17 mouse cellular contexts compared by ENCODE assay signal in the genomic region with DNA sequence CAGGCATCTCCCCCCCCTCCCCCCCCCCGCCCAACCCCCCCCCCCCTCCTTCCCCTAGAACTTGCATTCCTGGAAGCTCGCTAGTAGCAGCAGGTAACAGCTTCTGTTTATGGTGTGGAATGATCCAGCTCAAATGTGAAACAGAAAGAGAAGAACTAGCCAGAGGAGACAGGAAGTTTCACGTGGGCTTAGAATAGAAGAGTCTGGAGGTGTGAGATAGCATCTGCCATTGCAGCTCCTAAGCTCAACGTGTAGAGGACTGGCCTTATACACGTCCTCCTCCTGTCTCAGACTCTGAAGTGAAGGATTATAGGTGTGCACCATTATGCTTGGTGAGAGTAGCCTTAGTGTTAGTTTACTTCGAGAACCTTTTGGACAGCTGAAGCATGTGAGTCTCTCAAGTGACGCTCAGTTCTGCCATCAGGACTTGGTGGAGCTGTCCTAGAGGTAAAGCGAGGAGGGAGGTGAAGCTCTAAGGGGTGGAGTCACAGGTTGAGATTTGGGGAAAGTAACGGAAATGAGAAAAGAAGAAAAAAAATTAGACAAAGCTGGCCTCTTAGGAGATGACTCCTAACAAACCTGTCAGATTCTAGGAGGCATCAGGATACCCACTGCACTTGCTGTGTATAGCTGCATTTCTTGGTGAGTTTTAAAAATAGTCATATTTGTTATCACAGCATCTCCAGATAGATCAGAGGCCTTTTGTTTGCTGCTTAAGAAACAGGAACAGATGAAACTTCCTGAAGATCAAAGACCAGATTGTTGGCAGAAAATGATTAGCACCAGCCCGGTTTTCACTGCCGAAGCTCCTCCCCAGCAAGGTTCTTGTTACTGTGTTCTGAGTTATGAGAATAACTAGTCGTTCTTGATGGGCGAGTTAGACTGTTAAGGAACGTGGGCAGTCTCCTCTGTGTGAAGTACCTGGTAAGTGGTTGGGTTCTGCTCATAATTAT. TPM values are rescaled to one million over a fixed set of nuclear protein-coding genes. Genes with fewer than 3 reads are reported as not detected.
DNase-seq lines count a peak whose midpoint lies in the region; ATAC-seq and TF ChIP-seq lines count a peak whose summit lies in the region.
"Had no signal": no experiment of that assay in that cellular context is flagged by ENCODE, and none has a peak within 500 bp of the region (broad histone marks: within the 10 kb centered on the region; RNA-seq: fewer than 3 reads in every experiment).

No protein-coding gene starts in this region.

- H3K4me3 ChIP-seq in kidney, adult 2 months (ENCODE audit: insufficient read depth, low read depth, low read length): no peak overlapping the region
- H3K4me3 ChIP-seq: limb, embryonic 12.5 days; myocyte had no signal

- peaks cover 4% of the 10 kb centered on the region; the same call in 1 of the 2 replicates for H3K4me1 ChIP-seq in kidney, adult 2 months (ENCODE audit: control insufficient read depth, insufficient read depth, low read length)
- H3K4me1 ChIP-seq: limb, embryonic 12.5 days had no signal

- peak; percentile 9 for DNase-seq in kidney, adult 2 months
- no peak for DNase-seq in kidney, adult 9 months
- peak; percentile 87 for DNase-seq in CD4-positive helper T cell, adult 2 months (ENCODE audit: low read depth, low spot score)
- DNase-seq in telencephalon, adult 2 months (ENCODE audit: low read depth, low spot score): peak; percentile 9
- no peak for DNase-seq in right cerebral cortex, postnatal 14 days
- no peak for DNase-seq in cerebellum, postnatal 4 days (ENCODE audit: low spot score in 2 of 2)
- DNase-seq in heart, postnatal 14 days: no peak
- DNase-seq: cerebellum, adult 9-10 months; heart, adult 18-20 months; heart, postnatal 10 days; kidney, postnatal 14 days; layer of hippocampus, postnatal 36 days; right cerebral cortex, postnatal 4 days had no signal

- ATAC-seq in common myeloid progenitor, adult 5-6 weeks (replicated peaks; ENCODE audit: low read depth, poor library complexity, severe bottlenecking): peak; percentile 54; the same call in 1 of the 2 replicates
- ATAC-seq: Patski had no signal

- TF ChIP-seq CTCF in kidney, adult 2 months (conservative IDR thresholded peaks at IDR 0.05; ENCODE audit: insufficient read depth, insufficient read length, low read depth, low read length): no peak

- WGBS in kidney, adult 2 months: 61% methylated on average over 13 of the region's 14 CpGs

- no peaks in the 10 kb centered on the region for H3K27me3 ChIP-seq in kidney, adult 2 months (replicated peaks; ENCODE audit: control insufficient read depth, insufficient read depth, low read length)
- H3K27me3 ChIP-seq: limb, embryonic 12.5 days; Patski had no signal

- intact Hi-C loops in heart, postnatal 14 days (cut with DNase I): no loop called here

- H3K27ac ChIP-seq in kidney, adult 2 months (ENCODE audit: insufficient read depth, low read depth, low read length): no peak overlapping the region; the same call in 1 of the 2 replicates
- H3K27ac ChIP-seq: limb, embryonic 12.5 days had no signal

- no peaks in the 10 kb centered on the region for H3K36me3 ChIP-seq in kidney, adult 2 months (ENCODE audit: control insufficient read depth, insufficient read depth, low read length)
- H3K36me3 ChIP-seq: limb, embryonic 12.5 days had no signal

- no peak for TF ChIP-seq POLR2A in kidney, adult 2 months (IDR thresholded peaks at IDR 0.05; ENCODE audit: low read depth, low read length)

RNA-seq across cellular contexts. Expression of gene Mboat1, which starts 30.1 kb away (rescaled TPM):
- 4.1 and 6.9 TPM in 2 replicates for polyA plus RNA-seq in kidney, adult 2 months (2012; rRNA removed)
- 6.1 and 9.5 TPM in 2 replicates for total RNA-seq in common myeloid progenitor, adult 5-6 weeks (2017)
- total RNA-seq in heart, postnatal 14 days (2021): 1 to 10 TPM in 1 of 2 experiments, under 1 TPM in 1; 1.00 to 1.4 TPM

Comparison
In these comparisons a context has a peak if more than half of its experiments do, and no peak if none do; other contexts are left out.
1. DNase-seq: peak in kidney, adult 2 months (single experiment), CD4-positive helper T cell, adult 2 months (single experiment) and telencephalon, adult 2 months (single experiment); none in kidney, adult 9 months (single experiment), right cerebral cortex, postnatal 14 days (single experiment), cerebellum, postnatal 4 days (0 of 2) and heart, postnatal 14 days (0 of 2).